Mouse (Mus musculus) stomach, embryonic 14.5 days (tissue): ENCODE measurements around the gene Hs6st3. TPM values are rescaled to one million over a fixed set of nuclear protein-coding genes. Genes with fewer than 3 reads are reported as not detected.

ENCODE experiments used
- ATAC-seq: fragments of 200-750 bp; cut with Nextera tagmentation; 2 replicates; pipeline ENCODE4 v1.8.0; 2017; ENCODE audit warnings: low read depth, moderate TSS enrichment; ENCODE audit not compliant: insufficient number of reproducible peaks, insufficient read depth, low FRiP score
- H3K27ac ChIP-seq: fragments of 300-500 bp; sonication (generic); 2 replicates; pipeline ENCODE4 v1.5.1; 2014; ENCODE audit warnings: mild to moderate bottlenecking, low read length, moderate library complexity, mixed read lengths
- H3K27me3 ChIP-seq: fragments of 300-500 bp; sonication (generic); 2 replicates; pipeline ENCODE4 v1.6.1; 2014; ENCODE audit warnings: low read length, control low read depth, mixed read lengths; ENCODE audit not compliant: control insufficient read depth, insufficient read depth
- H3K36me3 ChIP-seq: fragments of 300-500 bp; sonication (generic); 2 replicates; pipeline ENCODE4 v1.6.1; 2014; ENCODE audit warnings: mild to moderate bottlenecking, control low read depth, low read length, moderate library complexity, mixed read lengths; ENCODE audit not compliant: control insufficient read depth, insufficient read depth
- H3K4me1 ChIP-seq: fragments of 300-500 bp; sonication (generic); 2 replicates; pipeline ENCODE4 v1.6.1; 2014; ENCODE audit warnings: low read length, control low read depth, mixed read lengths; ENCODE audit not compliant: control insufficient read depth, insufficient read depth
- H3K4me2 ChIP-seq: fragments of 300-500 bp; sonication (generic); replicated peaks from 2 replicates; pipeline ENCODE4 v1.6.1; 2014; ENCODE audit warnings: low read depth, low read length, control low read depth
- H3K4me3 ChIP-seq: fragments of 300-500 bp; sonication (generic); 2 replicates; pipeline ENCODE4 v1.5.1; 2014; ENCODE audit warnings: low read depth, low read length, control low read depth
- H3K9ac ChIP-seq: fragments of 300-500 bp; sonication (generic); replicated peaks from 2 replicates; pipeline ENCODE4 v1.6.1; 2014; ENCODE audit warnings: low read depth, mild to moderate bottlenecking, control low read depth, low read length, moderate library complexity, mixed read lengths
- H3K9me3 ChIP-seq: fragments of 300-500 bp; sonication (generic); 2 replicates; pipeline ENCODE4 v1.6.1; 2016; ENCODE audit warnings: low read depth, low read length, control low read depth; ENCODE audit not compliant: control insufficient read depth
- WGBS: fragments of 180-500 bp; shearing (Covaris S2); extraction: QIAGEN DNeasy Blood & Tissue Kit; methylation state at CpG from one replicate; pipeline ENCODE4 v1.1.7; 2014; 5-methylcytosine and 5-hydroxymethylcytosine counted together
- polyA plus RNA-seq: library from polyadenylated mRNA; unstranded; fragments of >200 nt; fragmentation: Nextera tagmentation; extraction: Ambion mirVana; gene quantifications from 2 replicates; pipeline ENCODE4 v1.2.1, GENCODE M21; 2014

Hs6st3 gene
- polyA plus RNA-seq, 1 experiment from 2014 or later, result 0.75 TPM

GRCm38 (mm10) chr14:119852139-119852538 lies 714.0 kb downstream of the Hs6st3 start:
- no peak overlapping the region for H3K4me2 ChIP-seq
- H3K4me1 ChIP-seq, result no peaks in the 10 kb centered on the region
- no peak overlapping the region for H3K4me3 ChIP-seq
- no peak overlapping the region for H3K9ac ChIP-seq
- H3K9me3 ChIP-seq, result no peaks in the 10 kb centered on the region
- H3K27me3 ChIP-seq, result no peaks in the 10 kb centered on the region
- no peak for ATAC-seq
- H3K27ac ChIP-seq, result no peak overlapping the region
- H3K36me3 ChIP-seq, result no peaks in the 10 kb centered on the region
- 18% methylated on average over 5 of the region's 5 CpGs for WGBS

- Histone ChIP-seq H3K4me1 (no peaks in the 10 kb centered on the region), H3K9ac (no peak overlapping the region), H3K4me3 (no peak overlapping the region), H3K27me3 (no peaks in the 10 kb centered on the region), H3K36me3 (no peaks in the 10 kb centered on the region), H3K4me2 (peak overlapping the region; percentile 14; the same call in 1 of the 2 replicates), H3K27ac (no peak overlapping the region), H3K9me3 (no peaks in the 10 kb centered on the region)
- ATAC-seq, result no peak
- WGBS, result 60% methylated on average over 23 of the region's 23 CpGs
These were observed 719.5 kb downstream of the Hs6st3 start for GRCm38 (mm10) chr14:119857338-119858291.

GRCm38 (mm10) chr14:119873617-119874016 lies 735.5 kb downstream of the Hs6st3 start:
- no peaks in the 10 kb centered on the region for H3K27me3 ChIP-seq
- no peaks in the 10 kb centered on the region for H3K4me1 ChIP-seq
- H3K36me3 ChIP-seq, result no peaks in the 10 kb centered on the region
- no peaks in the 10 kb centered on the region for H3K9me3 ChIP-seq
- no peak overlapping the region for H3K9ac ChIP-seq
- no peak overlapping the region for H3K4me2 ChIP-seq
- H3K27ac ChIP-seq, result no peak overlapping the region
- no peak overlapping the region for H3K4me3 ChIP-seq
- ATAC-seq, result no peak
- WGBS, result 90% methylated on average over 4 of the region's 4 CpGs

GRCm38 (mm10) chr14:119892922-119893321 lies 754.8 kb downstream of the Hs6st3 start:
- no peak overlapping the region for H3K27ac ChIP-seq

GRCm38 (mm10) chr14:119895097-119895496 lies 757.0 kb downstream of the Hs6st3 start:
- H3K4me3 ChIP-seq, result no peak overlapping the region
- H3K9ac ChIP-seq, result no peak overlapping the region
- H3K4me1 ChIP-seq, result no peaks in the 10 kb centered on the region
- H3K36me3 ChIP-seq, result no peaks in the 10 kb centered on the region
- H3K9me3 ChIP-seq, result no peaks in the 10 kb centered on the region
- H3K4me2 ChIP-seq, result no peak overlapping the region
- no peaks in the 10 kb centered on the region for H3K27me3 ChIP-seq
- H3K27ac ChIP-seq, result no peak overlapping the region
- no peak for ATAC-seq
- 90% methylated on average over 8 of the region's 8 CpGs for WGBS

More at GRCm38 (mm10) chr14:119892922-119893321, 754.8 kb downstream of the Hs6st3 start:
- H3K9me3 ChIP-seq, result no peaks in the 10 kb centered on the region
- no peaks in the 10 kb centered on the region for H3K36me3 ChIP-seq
- H3K27me3 ChIP-seq, result no peaks in the 10 kb centered on the region
- H3K4me3 ChIP-seq, result no peak overlapping the region
- no peak overlapping the region for H3K9ac ChIP-seq
- WGBS, result 89% methylated on average over 8 of the region's 8 CpGs
- H3K4me2 ChIP-seq, result no peak overlapping the region
- no peaks in the 10 kb centered on the region for H3K4me1 ChIP-seq
- no peak for ATAC-seq

- Histone ChIP-seq H3K27ac (no peak overlapping the region), H3K9ac (no peak overlapping the region), H3K4me3 (no peak overlapping the region), H3K9me3 (no peaks in the 10 kb centered on the region), H3K4me1 (no peaks in the 10 kb centered on the region), H3K27me3 (no peaks in the 10 kb centered on the region), H3K36me3 (no peaks in the 10 kb centered on the region), H3K4me2 (no peak overlapping the region)
- WGBS, result 56% methylated on average over 10 of the region's 10 CpGs
- ATAC-seq, result no peak
These were observed 757.8 kb downstream of the Hs6st3 start for GRCm38 (mm10) chr14:119895765-119896465.

GRCm38 (mm10) chr14:119902486-119902885 lies 764.3 kb downstream of the Hs6st3 start:
- no peaks in the 10 kb centered on the region for H3K36me3 ChIP-seq
- H3K4me1 ChIP-seq, result no peaks in the 10 kb centered on the region
- H3K9ac ChIP-seq, result no peak overlapping the region
- no peaks in the 10 kb centered on the region for H3K27me3 ChIP-seq
- no peak overlapping the region for H3K4me3 ChIP-seq
- no peaks in the 10 kb centered on the region for H3K9me3 ChIP-seq
- no peak for ATAC-seq
- H3K27ac ChIP-seq, result no peak overlapping the region
- H3K4me2 ChIP-seq, result no peak overlapping the region

- Histone ChIP-seq H3K36me3 (no peaks in the 10 kb centered on the region), H3K4me1 (0 out of 2 replicates have a peak, but pooled peaks cover 3% of the 10 kb centered on the region), H3K27me3 (no peaks in the 10 kb centered on the region), H3K9ac (no peak overlapping the region), H3K4me3 (no peak overlapping the region), H3K9me3 (no peaks in the 10 kb centered on the region), H3K4me2 (0 out of 2 replicates have a peak overlapping the region, but pooled peaks have one; percentile 7), H3K27ac (no peak overlapping the region)
- no peak for ATAC-seq
- 59% methylated on average over 13 of the region's 13 CpGs for WGBS
These were observed 770.0 kb downstream of the Hs6st3 start for GRCm38 (mm10) chr14:119908032-119908675.
